Mouse (Mus musculus): ENCODE data around the gene Pcbp2. TPM values are rescaled to one million over a fixed set of nuclear protein-coding genes. Genes with fewer than 3 reads are reported as not detected.

Pcbp2 gene
- 100 to 1,000 TPM; 409 to 410 TPM for total RNA-seq (2021)
- long read RNA-seq, experiment 1, partial matches to known transcripts: 18 of 152 reads
- long read RNA-seq, experiment 1, other reads (novel, unspliced or antisense): 126 of 152 reads
- long read RNA-seq, experiment 2, partial matches to known transcripts: 24 of 106 reads
- long read RNA-seq, experiment 2, other reads (novel, unspliced or antisense): 78 of 106 reads

DNA sequence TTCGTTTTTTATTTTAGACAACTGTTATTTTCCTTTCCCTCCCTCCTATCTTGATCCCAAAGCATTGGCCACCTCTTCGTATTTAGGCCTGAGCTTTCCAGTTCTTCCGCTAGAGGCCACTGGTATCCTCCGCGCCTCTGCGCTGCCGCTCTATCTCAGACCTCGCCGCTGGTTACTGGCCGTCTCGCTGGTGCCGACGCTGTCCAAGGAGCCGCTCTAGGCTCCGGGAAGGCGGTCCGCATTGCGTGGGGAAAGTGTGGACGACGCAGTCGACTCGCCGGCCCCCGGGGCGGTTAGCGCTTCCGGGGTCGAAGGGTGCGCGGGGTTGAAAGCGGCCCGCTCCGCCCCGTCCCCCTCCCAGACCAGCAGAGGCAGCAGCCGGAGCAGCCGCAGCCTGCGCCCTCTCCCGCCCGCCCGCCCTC is at the start of gene Pcbp2:
Gene Pcbp2, plus strand, starts transcription at position 357 of the 422 bp plus-strand sequence.
- DNase-seq: peak; percentile 98

DNA sequence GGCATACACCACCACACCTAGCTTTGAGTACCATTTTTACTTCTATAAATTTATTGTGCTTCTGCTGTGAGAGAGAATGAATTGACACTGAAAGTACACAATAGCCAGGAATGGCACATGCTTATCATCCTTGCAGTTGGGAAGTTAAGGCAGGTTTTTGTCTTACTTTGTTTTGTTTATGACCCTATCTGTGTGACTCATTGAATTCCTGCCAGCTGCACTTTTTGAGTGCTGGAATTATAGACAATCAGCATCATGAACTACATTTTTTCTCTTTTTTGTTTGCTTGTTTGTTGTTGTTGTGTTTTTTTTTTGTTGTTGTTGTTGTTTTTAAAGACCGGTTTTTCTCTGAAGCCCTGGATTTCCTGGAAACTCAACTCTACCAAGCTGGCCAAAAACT is 49.4 kb upstream of the Pcbp2 start:
- DNase-seq: no peak

DNA sequence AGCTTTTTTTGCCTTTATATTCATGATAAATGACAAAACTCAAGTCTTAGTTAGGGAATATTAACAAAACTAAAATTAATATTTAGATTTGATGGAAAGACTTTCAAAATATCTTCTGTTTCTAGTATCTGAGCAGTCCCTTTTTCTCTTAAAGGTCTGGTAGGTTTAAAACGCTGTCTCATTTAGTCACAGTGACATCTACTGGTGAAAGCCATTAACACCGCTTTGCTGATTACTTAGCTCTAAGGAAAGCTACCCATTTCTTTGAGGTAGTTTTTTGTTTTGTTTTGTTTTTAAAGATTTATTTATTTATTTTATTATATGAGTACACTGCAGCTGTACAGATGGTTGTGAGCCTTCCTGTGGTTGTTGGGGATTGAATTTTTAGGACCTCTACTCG is 48.9 kb upstream of the Pcbp2 start:
- no peak for DNase-seq

- DNase-seq: no peak
Observed at GRCm38 (mm10) chr15:102423602-102424240, 46.6 kb upstream of the Pcbp2 start.

DNA sequence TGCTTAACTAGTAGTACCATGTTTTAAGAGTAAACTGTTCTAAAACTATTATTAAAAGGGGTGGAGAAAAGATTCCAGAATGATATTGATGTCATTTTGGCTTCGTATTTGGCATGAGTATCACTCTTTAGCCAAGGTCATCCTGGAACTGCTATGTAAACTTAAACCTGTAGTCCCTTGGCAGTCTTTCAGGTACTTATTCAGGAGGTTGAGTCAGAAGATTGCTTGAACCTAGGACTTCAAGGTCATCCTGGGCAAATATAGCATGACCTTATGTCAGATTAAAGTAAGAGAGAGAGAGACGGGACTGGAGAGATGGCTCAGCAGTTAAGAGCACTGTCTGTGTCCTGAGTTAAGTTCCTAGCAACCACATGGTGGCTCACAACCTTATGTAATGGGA is 45.7 kb upstream of the Pcbp2 start:
- no peak for DNase-seq

- DNase-seq: no peak
Observed at GRCm38 (mm10) chr15:102426963-102427362, 43.4 kb upstream of the Pcbp2 start.

- no peak for DNase-seq
Observed at GRCm38 (mm10) chr15:102432046-102432445, 38.3 kb upstream of the Pcbp2 start.

DNA sequence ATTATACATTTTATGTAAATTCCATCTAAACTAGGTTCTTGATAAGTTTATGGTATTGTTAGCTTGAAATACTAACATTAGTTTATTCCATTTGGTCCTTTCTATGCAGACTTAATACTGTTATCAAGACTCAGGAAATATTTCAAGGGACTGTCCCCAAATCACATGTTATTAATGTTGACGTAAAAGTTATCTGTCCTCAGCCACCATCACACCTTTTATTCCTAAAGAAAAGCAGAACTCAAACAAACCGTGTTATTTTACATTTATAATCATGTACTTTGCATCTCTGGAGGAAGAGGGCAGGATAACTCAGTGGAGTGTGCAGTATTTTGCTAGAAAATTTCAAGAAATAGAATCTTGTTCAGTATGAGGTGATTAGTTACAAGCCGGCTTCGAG is 37.2 kb upstream of the Pcbp2 start:
- DNase-seq: no peak

DNA sequence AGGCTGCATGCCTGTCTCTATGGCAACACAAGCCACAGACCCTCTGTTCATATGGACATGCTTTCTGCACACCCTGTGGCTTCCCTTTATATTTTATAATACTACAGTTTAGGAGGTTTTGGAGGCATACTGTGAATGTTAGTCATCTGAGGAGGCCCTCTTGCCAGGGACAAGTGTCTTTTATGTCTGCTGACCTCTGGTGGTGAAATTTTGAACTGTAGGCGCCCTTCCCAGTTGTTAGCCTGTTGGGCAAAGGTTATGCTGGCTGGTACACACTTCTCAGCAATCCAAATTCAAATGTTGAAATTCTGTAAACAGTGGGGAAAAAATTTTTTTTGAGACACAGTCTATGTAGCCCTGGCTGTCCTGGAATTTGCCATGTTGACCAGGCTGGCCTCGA is 27.8 kb upstream of the Pcbp2 start:
- peak; percentile 64 for DNase-seq

DNA sequence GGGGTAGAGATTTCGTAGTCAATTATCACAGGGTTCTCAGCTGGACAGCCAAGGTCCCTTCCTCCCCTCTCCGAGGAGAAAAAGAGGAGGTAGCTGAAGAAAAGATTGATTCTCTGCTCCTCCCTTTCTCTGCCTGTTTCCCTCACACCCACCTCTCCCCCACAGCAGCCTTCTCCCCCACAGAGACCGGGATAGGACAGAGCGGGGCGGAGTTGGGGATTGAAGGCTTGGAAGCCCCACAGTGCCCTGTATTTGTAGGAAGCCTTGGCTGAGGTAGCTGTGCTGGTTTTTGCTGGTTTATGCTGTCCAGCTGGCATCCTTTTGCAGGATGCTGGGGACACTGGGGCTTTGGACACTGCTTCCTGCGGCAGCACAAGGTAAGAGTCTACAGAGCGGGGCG is 25.2 kb upstream of the Pcbp2 start, which contains the start of gene Amhr2:
Gene Amhr2, plus strand, starts transcription at position 222 of the 400 bp plus-strand sequence.
- DNase-seq: no peak

GRCm38 (mm10) chr15:102446448-102446847 is 23.9 kb upstream of the Pcbp2 start:
- DNase-seq: no peak

DNA sequence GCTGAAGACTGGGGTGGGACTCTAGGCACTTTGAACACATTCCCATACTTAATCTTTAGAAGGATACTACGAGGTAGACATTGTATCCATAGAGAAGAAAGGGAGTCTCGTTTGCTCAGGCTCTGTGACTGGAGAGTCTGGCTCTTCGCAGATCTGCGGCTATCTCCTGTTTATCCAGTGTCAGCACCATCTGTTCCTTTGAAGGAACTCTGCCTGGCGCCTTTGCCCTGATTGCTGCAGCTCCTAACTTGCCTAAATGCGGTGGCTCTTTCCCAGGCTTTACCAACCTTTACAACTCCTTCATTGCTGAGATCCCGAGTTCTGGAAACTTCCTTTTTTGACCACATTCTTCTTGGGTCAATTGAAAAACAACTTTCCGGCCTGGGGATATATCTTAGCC is 21.0 kb upstream of the Pcbp2 start:
- DNase-seq: no peak

DNA sequence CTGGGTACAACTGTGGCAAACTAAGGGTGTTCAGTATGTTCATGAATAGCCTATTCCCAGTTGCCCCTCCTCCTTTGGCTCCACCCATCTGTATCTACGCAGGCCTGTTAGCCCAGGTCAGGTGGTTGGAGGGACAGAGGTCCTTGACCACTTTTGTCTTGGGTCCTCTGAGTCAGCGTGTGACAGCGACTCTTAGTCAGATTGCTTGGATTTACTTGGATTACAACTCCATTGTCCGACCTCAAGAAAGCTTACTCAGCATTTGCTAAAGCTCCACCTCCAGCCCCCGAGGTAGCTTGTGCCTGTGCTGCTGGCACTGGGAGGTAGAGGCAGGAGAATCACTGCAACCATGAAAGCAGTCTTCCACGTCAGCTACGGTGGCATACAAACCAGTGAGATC is 19.4 kb upstream of the Pcbp2 start:
- no peak for DNase-seq

- DNase-seq: peak; percentile 42
Observed at GRCm38 (mm10) chr15:102451666-102452430, 18.5 kb upstream of the Pcbp2 start.

DNA sequence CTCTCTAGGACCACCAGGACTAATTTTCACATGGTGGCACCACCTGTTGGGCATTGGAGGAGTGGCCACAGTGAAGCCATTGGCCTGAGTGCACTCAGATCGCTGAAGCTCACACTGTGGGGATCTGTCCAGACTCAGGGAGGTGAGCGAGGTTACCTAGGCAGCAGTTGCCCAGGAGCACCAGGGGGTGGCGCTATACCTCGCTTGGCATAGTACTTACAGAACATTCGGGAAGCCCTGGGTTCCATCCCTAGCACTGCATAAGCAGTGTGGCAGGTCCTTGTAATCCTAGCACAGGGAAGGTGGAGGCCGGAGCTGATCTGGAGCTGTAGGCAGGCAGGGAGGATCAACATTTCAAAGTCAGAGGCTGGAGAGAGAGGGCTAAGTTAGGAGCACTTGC is 14.3 kb upstream of the Pcbp2 start:
- DNase-seq: no peak

- DNase-seq: no peak
Observed at GRCm38 (mm10) chr15:102458050-102458736, 12.1 kb upstream of the Pcbp2 start.

- peak; percentile 82 for DNase-seq
Observed at GRCm38 (mm10) chr15:102458904-102459317, 11.4 kb upstream of the Pcbp2 start, which contains the start of gene Prr13. Prr13 (plus strand) TSS chr15:102459028.

GRCm38 (mm10) chr15:102459381-102459780 is 11.0 kb upstream of the Pcbp2 start:
- DNase-seq: no peak

- DNase-seq: no peak
Observed at GRCm38 (mm10) chr15:102459847-102460246, 10.5 kb upstream of the Pcbp2 start.

DNA sequence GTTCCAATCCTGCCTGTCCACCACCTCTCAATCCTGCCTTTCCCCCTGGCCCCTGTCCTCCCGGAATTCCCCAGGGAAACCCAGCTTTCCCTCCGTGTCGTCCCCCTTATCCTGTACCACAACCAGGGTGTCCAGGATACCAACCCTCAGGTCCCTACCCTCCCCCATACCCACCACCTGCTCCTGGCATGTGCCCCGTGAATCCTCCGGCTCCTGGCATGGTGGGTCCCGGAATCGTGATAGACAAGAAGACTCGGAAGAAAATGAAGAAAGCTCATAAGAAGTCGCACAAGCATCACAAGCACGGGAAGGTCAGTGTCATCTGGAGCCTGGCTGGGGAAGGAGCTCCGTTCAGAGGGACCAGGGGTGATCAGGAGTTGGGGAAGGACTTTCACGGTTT is 9.9 kb upstream of the Pcbp2 start:
- no peak for DNase-seq

GRCm38 (mm10) chr15:102460971-102461370 is 9.4 kb upstream of the Pcbp2 start:
- no peak for DNase-seq

GRCm38 (mm10) chr15:102461430-102462075 is 8.8 kb upstream of the Pcbp2 start:
- no peak for DNase-seq
